Mouse (Mus musculus) heart, embryonic 14.5 days (tissue): Measurements from ENCODE around the gene 4930402H24Rik. TPM values are rescaled to one million over a fixed set of nuclear protein-coding genes. Genes with fewer than 3 reads are reported as not detected.

ENCODE experiments used
- ATAC-seq: fragments of 200-750 bp; cut with Nextera tagmentation; 2 replicates; pipeline ENCODE4 v1.8.0; 2017; ENCODE audit warnings: low read depth, moderate TSS enrichment; ENCODE audit not compliant: insufficient number of reproducible peaks, insufficient read depth, low FRiP score
- H3K27ac ChIP-seq, 2 experiments: fragments of 200-500 bp in 1 of 2; fragments of 300-500 bp in 1 of 2; sonication (generic) in 1 of 2; replicated peaks in 1 of 2; 2 replicates each; pipeline ENCODE4 v1.5.1; 2012 to 2014; ENCODE audit warnings: low read depth in 2 of 2, low read length in 2 of 2, control low read depth in 1 of 2, mild to moderate bottlenecking in 1 of 2, mixed read lengths in 1 of 2; ENCODE audit not compliant: control insufficient read depth in 1 of 2, insufficient read depth in 1 of 2
- H3K27me3 ChIP-seq: fragments of 300-500 bp; sonication (generic); 2 replicates; pipeline ENCODE4 v1.6.1; 2014; ENCODE audit warnings: mild to moderate bottlenecking, low read length, control low read depth; ENCODE audit not compliant: control insufficient read depth, insufficient read depth
- H3K36me3 ChIP-seq: fragments of 300-500 bp; sonication (generic); 2 replicates; pipeline ENCODE4 v1.6.1; 2014; ENCODE audit warnings: mild to moderate bottlenecking, control low read depth, low read length, mixed read lengths; ENCODE audit not compliant: control insufficient read depth, insufficient read depth
- H3K4me1 ChIP-seq, 2 experiments: fragments of 200-500 bp in 1 of 2; fragments of 300-500 bp in 1 of 2; sonication (generic) in 1 of 2; 2 replicates each; pipeline ENCODE4 v1.6.1; 2012 to 2014; ENCODE audit warnings: low read length in 2 of 2, control low read depth in 1 of 2, mixed read lengths in 1 of 2; ENCODE audit not compliant: control insufficient read depth in 2 of 2, insufficient read depth in 2 of 2
- H3K4me2 ChIP-seq: fragments of 300-500 bp; sonication (generic); 2 replicates; pipeline ENCODE4 v1.6.1; 2014; ENCODE audit warnings: mild to moderate bottlenecking, low read length
- H3K4me3 ChIP-seq, 2 experiments: fragments of 200-500 bp in 1 of 2; fragments of 300-500 bp in 1 of 2; sonication (generic) in 1 of 2; 2 replicates each; pipeline ENCODE4 v1.5.1; 2012 to 2014; ENCODE audit warnings: low read length in 2 of 2, mild to moderate bottlenecking in 2 of 2, control low read depth in 1 of 2, low read depth in 1 of 2, moderate library complexity in 1 of 2; ENCODE audit not compliant: control insufficient read depth in 1 of 2, insufficient read depth in 1 of 2
- H3K9ac ChIP-seq: fragments of 300-500 bp; sonication (generic); 2 replicates; pipeline ENCODE4 v1.6.1; 2014; ENCODE audit warnings: mild to moderate bottlenecking, low read length
- H3K9me3 ChIP-seq: fragments of 300-500 bp; sonication (generic); 2 replicates; pipeline ENCODE4 v1.6.1; 2016; ENCODE audit warnings: low read length, control low read depth; ENCODE audit not compliant: control insufficient read depth
- WGBS: fragments of 180-500 bp; shearing (Covaris S2); extraction: QIAGEN DNeasy Blood & Tissue Kit; methylation state at CpG from one replicate; pipeline ENCODE4 v1.1.7; 2014; 5-methylcytosine and 5-hydroxymethylcytosine counted together
- polyA plus RNA-seq: library from polyadenylated mRNA; unstranded; fragments of >200 nt; fragmentation: Nextera tagmentation; extraction: Ambion mirVana; gene quantifications from 2 replicates; pipeline ENCODE4 v1.2.1, GENCODE M21; 2014

Gene 4930402H24Rik
- polyA plus RNA-seq, 1 experiment from 2014 or later, result 56.3 TPM

GRCm38 (mm10) chr2:130664102-130664701 is 242.0 kb downstream of the 4930402H24Rik start, which contains the start of gene Ddrgk1:
Gene Ddrgk1 (minus strand): TSS chr2:130664659.
- Histone ChIP-seq H3K27ac (peak within 1 kb of the TSS; percentile 98 to 99), H3K27me3 (no peaks in the 10 kb centered on the region), H3K4me2 (peak within 1 kb of the TSS; percentile 85), H3K9me3 (no peaks in the 10 kb centered on the region), H3K4me1 (peaks cover 9 to 20% of the 10 kb centered on the region in 2 experiments), H3K36me3 (peaks cover 38% of the 10 kb centered on the region), H3K9ac (peak within 1 kb of the TSS; percentile 92), H3K4me3 (peak within 1 kb of the TSS; percentile 62 to 81)
- peak; percentile 97 for ATAC-seq
- under 1% methylated on average over 35 of the region's 40 CpGs for WGBS

- 88% methylated on average over 11 of the region's 11 CpGs for WGBS
- Histone ChIP-seq H3K4me1 (peaks cover 7 to 18% of the 10 kb centered on the region in 2 experiments), H3K27me3 (no peaks in the 10 kb centered on the region), H3K9me3 (no peaks in the 10 kb centered on the region), H3K4me2 (peak overlapping the region; percentile 85), H3K4me3 (peak overlapping the region; percentile 62 to 81; a peak in 3 of 4 replicates), H3K9ac (peak overlapping the region; percentile 92), H3K27ac (no peak overlapping the region; a peak in 1 of 4 replicates), H3K36me3 (peaks cover 47% of the 10 kb centered on the region)
- no peak for ATAC-seq
These were observed 242.9 kb downstream of the 4930402H24Rik start for GRCm38 (mm10) chr2:130663342-130663741.

- Histone ChIP-seq H3K4me3 (no peak overlapping the region), H3K4me2 (no peak overlapping the region), H3K27me3 (no peaks in the 10 kb centered on the region), H3K27ac (no peak overlapping the region), H3K9ac (no peak overlapping the region), H3K36me3 (peaks cover 94% of the 10 kb centered on the region), H3K4me1 (peaks cover 3 to 7% of the 10 kb centered on the region in 2 experiments), H3K9me3 (no peaks in the 10 kb centered on the region)
- 96% methylated on average over 10 of the region's 10 CpGs for WGBS
- no peak for ATAC-seq
These were observed 247.7 kb downstream of the 4930402H24Rik start for GRCm38 (mm10) chr2:130658530-130658929.

DNA sequence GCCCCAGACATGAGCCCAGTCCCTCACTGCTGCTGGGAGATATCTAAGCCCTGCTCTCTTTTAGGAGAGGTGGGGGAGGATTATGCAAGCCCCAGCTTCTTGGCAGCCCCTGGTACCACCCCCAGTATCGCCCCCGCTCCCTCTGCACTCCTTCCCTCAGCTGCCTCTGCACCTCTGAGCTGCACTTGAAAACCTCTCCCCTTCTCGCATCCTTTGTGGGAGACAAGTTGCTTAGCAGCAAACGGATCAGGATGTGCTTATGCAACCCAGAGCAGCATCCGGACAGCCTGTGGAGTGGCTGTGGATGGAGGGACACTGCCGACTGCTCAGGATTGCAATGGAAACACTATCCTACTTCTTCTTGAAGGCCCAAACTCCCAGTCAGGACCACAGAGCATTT is 248.7 kb downstream of the 4930402H24Rik start:
- 80% methylated on average over 6 of the region's 6 CpGs for WGBS
- no peak overlapping the region for H3K4me3 ChIP-seq
- ATAC-seq, result no peak

DNA sequence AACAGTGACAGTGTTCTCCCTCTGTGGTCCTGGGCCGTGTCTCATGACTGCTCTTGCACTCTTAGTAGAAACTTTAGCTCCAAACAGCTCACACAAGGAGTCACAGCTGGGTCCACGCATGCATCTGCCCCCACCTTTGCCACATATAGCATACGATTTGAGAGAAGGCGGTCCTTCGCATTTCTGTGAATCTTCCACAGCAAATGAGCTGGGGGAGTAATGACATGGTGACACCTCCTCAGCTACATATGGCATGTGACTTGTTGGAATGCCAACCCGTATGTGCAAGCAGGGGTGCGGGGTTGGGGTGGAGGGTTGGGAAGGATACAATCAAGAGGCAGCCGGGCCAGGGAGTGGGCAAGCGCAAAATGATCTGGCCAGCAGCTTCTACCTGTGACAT is 249.7 kb downstream of the 4930402H24Rik start:
- 88% methylated on average over 9 of the region's 9 CpGs for WGBS
- Histone ChIP-seq H3K27ac (no peak overlapping the region), H3K4me3 (no peak overlapping the region), H3K36me3 (peaks cover 91% of the 10 kb centered on the region), H3K4me2 (no peak overlapping the region), H3K9me3 (no peaks in the 10 kb centered on the region), H3K4me1 (no peaks in the 10 kb centered on the region), H3K9ac (no peak overlapping the region), H3K27me3 (no peaks in the 10 kb centered on the region)
- no peak for ATAC-seq

More for the DNA sequence above, 248.7 kb downstream of the 4930402H24Rik start:
- peaks cover 93% of the 10 kb centered on the region for H3K36me3 ChIP-seq
- no peaks in the 10 kb centered on the region for H3K9me3 ChIP-seq
- no peak overlapping the region for H3K27ac ChIP-seq
- H3K27me3 ChIP-seq, result no peaks in the 10 kb centered on the region
- H3K4me2 ChIP-seq, result no peak overlapping the region
- H3K9ac ChIP-seq, result no peak overlapping the region
- no peaks in the 10 kb centered on the region for H3K4me1 ChIP-seq

Other genes starting within 250 kb of the 4930402H24Rik start
- 41.2 and 44.8 TPM in 2 replicates for gene Ddrgk1, start 241.7 kb downstream of the 4930402H24Rik start, polyA plus RNA-seq
- 71.5 and 77.0 TPM in 2 replicates for gene Itpa, start 238.8 kb downstream of the 4930402H24Rik start, polyA plus RNA-seq
- 0.11 TPM in 2 replicates for gene Slc4a11, start 208.9 kb downstream of the 4930402H24Rik start, polyA plus RNA-seq
- gene Atrn, start 89 bp upstream of the 4930402H24Rik start, polyA plus RNA-seq, result 6.8 and 8.7 TPM in 2 replicates
- 2.7 and 3.2 TPM in 2 replicates for gene Gfra4, start 136.7 kb upstream of the 4930402H24Rik start, polyA plus RNA-seq
- gene Adam33, start 157.4 kb upstream of the 4930402H24Rik start, polyA plus RNA-seq, result 8.2 and 10.3 TPM in 2 replicates
- 0.54 and 0.63 TPM in 2 replicates for gene Siglec1, start 180.4 kb upstream of the 4930402H24Rik start, polyA plus RNA-seq
- gene Hspa12b, start 220.9 kb upstream of the 4930402H24Rik start, polyA plus RNA-seq, result 5.8 and 6.3 TPM in 2 replicates
- gene Gm11037, start 227.1 kb upstream of the 4930402H24Rik start, polyA plus RNA-seq, result not detected in 2 replicates